Comparison of ENCODE assay signal across 9 mouse cellular contexts in genomic region chr12:11435246-11436022, GRCm38 (mm10). TPM values are rescaled to one million over a fixed set of nuclear protein-coding genes. Genes with fewer than 3 reads are reported as not detected.
DNase-seq lines count a peak whose midpoint lies in the region; ATAC-seq and TF ChIP-seq lines count a peak whose summit lies in the region.
"Had no signal": no experiment of that assay in that cellular context is flagged by ENCODE, and none has a peak within 500 bp of the region (broad histone marks: within the 10 kb centered on the region; RNA-seq: fewer than 3 reads in every experiment).

No protein-coding gene starts in this region.

- 4% methylated on average over 15 of the region's 15 CpGs for WGBS in lung, embryonic 14.5 days
- 4% methylated on average over 15 of the region's 15 CpGs for WGBS in embryonic facial prominence, embryonic 11.5 days
- 5% methylated on average over 15 of the region's 15 CpGs for WGBS in hindbrain, postnatal 0 days
- 6% methylated on average over 15 of the region's 15 CpGs for WGBS in olfactory bulb, adult 2 months

- peak; percentile 4 for DNase-seq in lung, embryonic 14.5 days
- no peak for DNase-seq in lung, postnatal 36 days
- peak; percentile 31 for DNase-seq in embryonic facial prominence, embryonic 11.5 days (ENCODE audit: low spot score)
- DNase-seq in hindbrain, postnatal 0 days (ENCODE audit: low spot score): peak; percentile 54
- no peak for DNase-seq in thymus, postnatal 4 days
- DNase-seq in urinary bladder, postnatal 10 days (ENCODE audit: low spot score): no peak
- no peak for DNase-seq in gastrocnemius, postnatal 4 days (ENCODE audit: low spot score in 2 of 2)

- no peak overlapping the region; the same call in 1 of the 2 replicates for H3K9ac ChIP-seq in lung, embryonic 14.5 days
- H3K9ac ChIP-seq in embryonic facial prominence, embryonic 11.5 days (replicated peaks; ENCODE audit: low read length): no peak overlapping the region
- H3K9ac ChIP-seq in hindbrain, postnatal 0 days (replicated peaks; ENCODE audit: low read length): peak overlapping the region; percentile 49

- no peaks in the 10 kb centered on the region for H3K36me3 ChIP-seq in lung, embryonic 14.5 days (ENCODE audit: insufficient read depth)
- H3K36me3 ChIP-seq in embryonic facial prominence, embryonic 11.5 days (replicated peaks; ENCODE audit: control insufficient read depth, insufficient read depth, low read depth, low read length): no peaks in the 10 kb centered on the region
- no peaks in the 10 kb centered on the region for H3K36me3 ChIP-seq in hindbrain, postnatal 0 days (ENCODE audit: insufficient read depth, low read length)

- H3K27me3 ChIP-seq in lung, embryonic 14.5 days (ENCODE audit: insufficient read depth, low read length): peaks cover 18% of the 10 kb centered on the region
- H3K27me3 ChIP-seq in embryonic facial prominence, embryonic 11.5 days (ENCODE audit: control insufficient read depth, insufficient read depth, low read length): 0 out of 2 replicates have a peak, but pooled peaks cover 2% of the 10 kb centered on the region
- no peaks in the 10 kb centered on the region for H3K27me3 ChIP-seq in hindbrain, postnatal 0 days (ENCODE audit: insufficient read depth, low read length)

- no peak for TF ChIP-seq CTCF in lung, embryonic 14.5 days (IDR thresholded peaks at IDR 0.05; ENCODE audit: low read depth)
- no peak for TF ChIP-seq CTCF in hindbrain, postnatal 0 days (IDR thresholded peaks at IDR 0.05; ENCODE audit: low read depth)
- TF ChIP-seq CTCF in olfactory bulb, adult 2 months (IDR thresholded peaks at IDR 0.05; ENCODE audit: insufficient read depth, low read depth, low read length): no peak

- peak overlapping the region; percentile 39 for H3K4me3 ChIP-seq in lung, embryonic 14.5 days (ENCODE audit: low read depth, low read length)
- H3K4me3 ChIP-seq in embryonic facial prominence, embryonic 11.5 days (ENCODE audit: low read depth, low read length): peak overlapping the region; percentile 34
- H3K4me3 ChIP-seq in hindbrain, postnatal 0 days (ENCODE audit: low read length): peak overlapping the region; percentile 57
- H3K4me3 ChIP-seq in olfactory bulb, adult 2 months (ENCODE audit: insufficient read depth, low read depth, low read length): peak overlapping the region; percentile 49

- no peaks in the 10 kb centered on the region for H3K4me1 ChIP-seq in lung, embryonic 14.5 days (ENCODE audit: insufficient read depth)
- H3K4me1 ChIP-seq in embryonic facial prominence, embryonic 11.5 days (ENCODE audit: control insufficient read depth, insufficient read depth, low read length): no peaks in the 10 kb centered on the region
- H3K4me1 ChIP-seq in hindbrain, postnatal 0 days (ENCODE audit: insufficient read depth, low read length): no peaks in the 10 kb centered on the region
- peaks cover 14% of the 10 kb centered on the region for H3K4me1 ChIP-seq in olfactory bulb, adult 2 months (ENCODE audit: control insufficient read depth, insufficient read depth, low read length)

- H3K9me3 ChIP-seq in lung, embryonic 14.5 days (ENCODE audit: low read depth, low read length): no peaks in the 10 kb centered on the region
- H3K9me3 ChIP-seq in embryonic facial prominence, embryonic 11.5 days (replicated peaks; ENCODE audit: control insufficient read depth, low read length): no peaks in the 10 kb centered on the region
- H3K9me3 ChIP-seq in hindbrain, postnatal 0 days (ENCODE audit: low read length): no peaks in the 10 kb centered on the region

- TF ChIP-seq POLR2A in olfactory bulb, adult 2 months (IDR thresholded peaks at IDR 0.05; ENCODE audit: insufficient read depth, low read depth, low read length): no peak

- H3K27ac ChIP-seq in lung, embryonic 14.5 days (ENCODE audit: low read depth): no peak overlapping the region
- H3K27ac ChIP-seq in embryonic facial prominence, embryonic 11.5 days (replicated peaks; ENCODE audit: low read depth, low read length): no peak overlapping the region
- peak overlapping the region; percentile 76 for H3K27ac ChIP-seq in hindbrain, postnatal 0 days
- H3K27ac ChIP-seq in olfactory bulb, adult 2 months (ENCODE audit: insufficient read depth, low read depth, low read length): peak overlapping the region; percentile 20

- ATAC-seq in lung, embryonic 14.5 days (ENCODE audit: insufficient read depth): no peak
- no peak for ATAC-seq in embryonic facial prominence, embryonic 11.5 days (replicated peaks; ENCODE audit: insufficient number of reproducible peaks, low FRiP score, low TSS enrichment, low read depth)
- no peak for ATAC-seq in hindbrain, postnatal 0 days

- peak overlapping the region; percentile 74 for H3K4me2 ChIP-seq in lung, embryonic 14.5 days
- peak overlapping the region; percentile 41 for H3K4me2 ChIP-seq in embryonic facial prominence, embryonic 11.5 days (ENCODE audit: low read depth, low read length)
- H3K4me2 ChIP-seq in hindbrain, postnatal 0 days (ENCODE audit: low read depth, low read length): peak overlapping the region; percentile 73

RNA-seq across cellular contexts. Expression of gene Vsnl1, which starts 1.0 kb away (rescaled TPM):
- 4.5 and 7.9 TPM in 2 replicates for polyA plus RNA-seq in lung, embryonic 14.5 days (2014; fragmentation: Nextera tagmentation; extraction: Ambion mirVana)
- 3.5 and 3.6 TPM in 2 replicates for polyA plus RNA-seq in embryonic facial prominence, embryonic 11.5 days (2014; fragmentation: Nextera tagmentation; extraction: Ambion mirVana)
- total RNA-seq in hindbrain, postnatal 0 days (2014; rRNA removed): 154 and 182 TPM in 2 replicates
- polyA plus RNA-seq in hindbrain, postnatal 0 days (2015; fragmentation: Nextera tagmentation; extraction: Ambion mirVana): 187 and 225 TPM in 2 replicates
- 181 TPM in 1 of 2 replicates, not detected in the other for polyA plus RNA-seq in olfactory bulb, adult 2 months (2012; ENCODE audit: insufficient read depth, insufficient read length, low replicate concordance, missing spikeins)
- under 1 TPM; 0.13 to 0.37 TPM for total RNA-seq in gastrocnemius, postnatal 4 days (2021)

RNA-seq across cellular contexts. Expression of gene Rad51ap2, which starts 20.4 kb away (rescaled TPM):
- polyA plus RNA-seq in lung, embryonic 14.5 days (2014; fragmentation: Nextera tagmentation; extraction: Ambion mirVana): 0.59 and 0.61 TPM in 2 replicates
- 0.27 and 0.29 TPM in 2 replicates for polyA plus RNA-seq in embryonic facial prominence, embryonic 11.5 days (2014; fragmentation: Nextera tagmentation; extraction: Ambion mirVana)
- total RNA-seq in hindbrain, postnatal 0 days (2014; rRNA removed): 0.22 TPM in 1 of 2 replicates, not detected in the other
- polyA plus RNA-seq in hindbrain, postnatal 0 days (2015; fragmentation: Nextera tagmentation; extraction: Ambion mirVana): 0.73 and 0.91 TPM in 2 replicates
- not detected in 2 replicates for polyA plus RNA-seq in olfactory bulb, adult 2 months (2012; ENCODE audit: insufficient read depth, insufficient read length, low replicate concordance, missing spikeins)
- total RNA-seq in gastrocnemius, postnatal 4 days (2021): under 1 TPM; 0.16 to 0.17 TPM
- polyA plus RNA-seq: gonadal fat pad, adult 2 months had no signal

Comparison
In these comparisons a context has a peak if more than half of its experiments do, and no peak if none do; other contexts are left out.
1. DNase-seq: peak in lung, embryonic 14.5 days (single experiment), embryonic facial prominence, embryonic 11.5 days (single experiment) and hindbrain, postnatal 0 days (single experiment); none in lung, postnatal 36 days (single experiment), thymus, postnatal 4 days (single experiment), urinary bladder, postnatal 10 days (single experiment) and gastrocnemius, postnatal 4 days (0 of 2).
2. H3K27ac ChIP-seq: peak in hindbrain, postnatal 0 days (single experiment) and olfactory bulb, adult 2 months (single experiment); none in lung, embryonic 14.5 days (single experiment) and embryonic facial prominence, embryonic 11.5 days (single experiment).
3. Peak in every context shown above with its lines, with median percentiles within 50 percentile points of each other: H3K4me2 ChIP-seq and H3K4me3 ChIP-seq.